Mouse (Mus musculus) embryonic facial prominence, embryonic 12.5 days (tissue): ENCODE data around the gene Fam217a. TPM values are rescaled to one million over a fixed set of nuclear protein-coding genes. Genes with fewer than 3 reads are reported as not detected.
"Not testable (repeated sequence)": the region's sequence is repeated elsewhere in the genome, so short reads cannot be mapped to it uniquely, and the experiment has no call there.

Experiments used
- ATAC-seq: fragments of 200-750 bp; cut with Nextera tagmentation; 2 replicates; pipeline ENCODE4 v1.8.0; 2017; ENCODE audit not compliant: insufficient number of reproducible peaks, insufficient read depth, low FRiP score, low TSS enrichment
- H3K27ac ChIP-seq: fragments of 300-500 bp; sonication (generic); 2 replicates; pipeline ENCODE4 v1.5.1; 2016; ENCODE audit warnings: mild to moderate bottlenecking
- H3K27me3 ChIP-seq: fragments of 300-500 bp; sonication (generic); 2 replicates; pipeline ENCODE4 v1.6.1; 2016; ENCODE audit warnings: mild to moderate bottlenecking, moderate library complexity
- H3K36me3 ChIP-seq: fragments of 300-500 bp; sonication (generic); 2 replicates; pipeline ENCODE4 v1.6.1; 2016; ENCODE audit warnings: mild to moderate bottlenecking
- H3K4me1 ChIP-seq: fragments of 300-500 bp; sonication (generic); 2 replicates; pipeline ENCODE4 v1.6.1; 2016
- H3K4me2 ChIP-seq: fragments of 300-500 bp; sonication (generic); replicated peaks from 2 replicates; pipeline ENCODE4 v1.6.1; 2016; ENCODE audit warnings: mild to moderate bottlenecking, moderate library complexity
- H3K4me3 ChIP-seq: fragments of 300-500 bp; sonication (generic); 2 replicates; pipeline ENCODE4 v1.5.1; 2016; ENCODE audit warnings: mild to moderate bottlenecking
- H3K9ac ChIP-seq: fragments of 300-500 bp; sonication (generic); 2 replicates; pipeline ENCODE4 v1.6.1; 2016; ENCODE audit warnings: mild to moderate bottlenecking, moderate library complexity
- H3K9me3 ChIP-seq: fragments of 300-500 bp; sonication (generic); 2 replicates; pipeline ENCODE4 v1.6.1; 2016; ENCODE audit warnings: mild to moderate bottlenecking, moderate library complexity
- WGBS: fragments of 180-500 bp; shearing (Covaris S2); methylation state at CpG from one replicate; pipeline ENCODE4 v1.1.7; 2016; 5-methylcytosine and 5-hydroxymethylcytosine counted together
- polyA plus RNA-seq: library from polyadenylated mRNA; unstranded; fragments of >200 nt; fragmentation: Nextera tagmentation; extraction: Ambion mirVana; gene quantifications from 2 replicates; pipeline ENCODE4 v1.2.1, GENCODE M21; 2016

Fam217a gene
- polyA plus RNA-seq, 1 experiment from 2014 or later: 1.5 TPM

DNA sequence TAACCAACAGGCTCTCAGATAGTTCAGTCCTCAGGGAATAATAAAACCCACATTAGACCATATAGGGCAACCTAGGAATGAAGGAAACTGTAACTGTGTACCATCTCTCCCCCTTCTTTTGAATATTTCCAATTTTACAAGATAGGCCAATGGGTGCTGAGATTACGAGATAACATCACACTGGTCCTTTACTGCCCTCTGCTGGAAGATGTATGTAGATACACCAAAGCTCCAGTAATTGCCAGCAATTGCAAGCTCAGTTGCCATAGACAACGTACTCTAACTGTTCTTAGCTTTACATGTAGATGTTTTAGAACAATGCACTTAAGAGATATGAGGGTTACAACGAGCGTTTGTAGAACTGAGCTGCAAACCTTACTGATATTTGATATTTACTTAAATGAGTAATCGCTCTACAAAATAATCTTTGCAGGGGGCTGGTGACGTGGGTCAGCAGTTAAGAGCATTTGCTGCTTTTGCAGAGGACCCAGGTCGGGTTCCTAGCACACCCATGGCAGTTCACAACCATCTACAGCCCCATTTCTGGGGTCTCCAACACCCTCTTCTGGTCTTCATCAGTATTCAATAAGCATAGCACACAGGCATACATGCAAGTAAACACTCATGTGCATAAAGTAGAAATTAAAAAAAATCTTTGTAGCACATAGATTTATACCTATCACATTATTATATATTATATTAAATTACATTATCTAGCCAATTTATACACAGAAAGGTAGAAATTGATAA, 59.5 kb downstream of the Fam217a start:
- no peaks in the 10 kb centered on the region; the same call in 1 of the 2 replicates for H3K4me1 ChIP-seq
- no peak overlapping the region for H3K4me3 ChIP-seq
- H3K27ac ChIP-seq: no peak overlapping the region
- WGBS: 42% methylated on average over 7 of the region's 7 CpGs
- H3K9me3 ChIP-seq: no peaks in the 10 kb centered on the region
- no peak for ATAC-seq
- H3K4me2 ChIP-seq: no peak overlapping the region
- no peaks in the 10 kb centered on the region for H3K27me3 ChIP-seq
- H3K36me3 ChIP-seq: no peaks in the 10 kb centered on the region
- no peak overlapping the region for H3K9ac ChIP-seq

DNA sequence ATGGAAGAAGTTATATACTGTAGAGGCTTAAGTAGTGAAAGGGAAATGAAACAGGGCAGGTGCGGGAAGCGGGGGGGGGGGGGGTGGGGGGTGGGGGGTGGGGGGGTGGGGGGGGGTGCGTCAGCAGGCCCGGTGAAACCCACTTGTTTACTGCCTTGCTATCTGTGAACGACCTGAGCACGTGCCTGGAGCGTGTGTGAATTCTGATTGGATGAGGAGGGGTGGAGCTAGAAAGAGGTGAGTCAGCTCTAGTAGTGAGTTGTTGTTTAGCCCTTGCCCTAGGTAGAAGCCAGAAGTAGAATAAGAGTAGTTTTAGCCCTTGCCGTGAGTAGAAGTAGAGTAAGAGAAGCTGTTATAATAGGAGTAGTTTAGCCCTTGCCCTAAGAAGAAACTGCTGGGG, 62.9 kb downstream of the Fam217a start:
- not testable (repeated sequence) for H3K4me2 ChIP-seq, H3K27me3 ChIP-seq, H3K4me1 ChIP-seq, H3K9ac ChIP-seq, H3K9me3 ChIP-seq, H3K36me3 ChIP-seq, H3K4me3 ChIP-seq, H3K27ac ChIP-seq, ATAC-seq
- 73% methylated on average over 7 of the region's 8 CpGs for WGBS

Other genes starting within 250 kb of the Fam217a start
- not detected in 2 replicates for gene Fam50b, start 189.5 kb downstream of the Fam217a start, polyA plus RNA-seq
- 88.5 and 97.7 TPM in 2 replicates for gene Prpf4b, start 49.0 kb downstream of the Fam217a start, polyA plus RNA-seq
- not detected in 2 replicates for gene 4933417A18Rik, start 99 bp upstream of the Fam217a start, polyA plus RNA-seq
- gene Eci3, start 39.5 kb upstream of the Fam217a start, polyA plus RNA-seq: 1.1 and 1.8 TPM in 2 replicates
- gene Eci2, start 102.8 kb upstream of the Fam217a start, polyA plus RNA-seq: 144 and 146 TPM in 2 replicates